Mouse (Mus musculus) intestine, embryonic 15.5 days (tissue): ENCODE results near the gene Aaas. TPM values are rescaled to one million over a fixed set of nuclear protein-coding genes. Genes with fewer than 3 reads are reported as not detected.
A peak's percentile ranks its signal among the peaks of the same experiment; 100 is the strongest.

Source experiments
- ATAC-seq: fragments of 200-750 bp; cut with Nextera tagmentation; 2 replicates; pipeline ENCODE4 v1.8.0; 2017; ENCODE audit warnings: moderate TSS enrichment, moderate library complexity
- H3K27ac ChIP-seq: fragments of 300-500 bp; sonication (generic); 2 replicates; pipeline ENCODE4 v1.5.1; 2015; ENCODE audit warnings: mild to moderate bottlenecking, inconsistent platforms
- H3K27me3 ChIP-seq: fragments of 300-500 bp; sonication (generic); replicated peaks from 2 replicates; pipeline ENCODE4 v1.6.1; 2015; ENCODE audit warnings: inconsistent platforms
- H3K36me3 ChIP-seq: fragments of 300-500 bp; sonication (generic); 2 replicates; pipeline ENCODE4 v1.6.1; 2015; ENCODE audit warnings: inconsistent platforms
- H3K4me1 ChIP-seq: fragments of 300-500 bp; sonication (generic); replicated peaks from 2 replicates; pipeline ENCODE4 v1.6.1; 2015; ENCODE audit warnings: inconsistent platforms
- H3K4me2 ChIP-seq: fragments of 300-500 bp; sonication (generic); replicated peaks from 2 replicates; pipeline ENCODE4 v1.6.1; 2015; ENCODE audit warnings: mild to moderate bottlenecking, inconsistent platforms
- H3K4me3 ChIP-seq: fragments of 300-500 bp; sonication (generic); replicated peaks from 2 replicates; pipeline ENCODE4 v1.5.1; 2015; ENCODE audit warnings: inconsistent platforms
- H3K9ac ChIP-seq: fragments of 300-500 bp; sonication (generic); 2 replicates; pipeline ENCODE4 v1.6.1; 2015; ENCODE audit warnings: inconsistent platforms
- H3K9me3 ChIP-seq: fragments of 300-500 bp; sonication (generic); 2 replicates; pipeline ENCODE4 v1.6.1; 2016; ENCODE audit warnings: inconsistent platforms
- whole genome bisulfite sequencing: fragments of 180-500 bp; shearing (Covaris S2); methylation state at CpG from one replicate; pipeline ENCODE4 v1.1.7; 2015; 5-methylcytosine and 5-hydroxymethylcytosine counted together
- polyA plus RNA-seq: library from polyadenylated mRNA; unstranded; fragments of >200 nt; fragmentation: Nextera tagmentation; extraction: Ambion mirVana; gene quantifications from 2 replicates; pipeline ENCODE4 v1.2.1, GENCODE M21; 2015

The Aaas gene
- polyA plus RNA-seq, 1 experiment from 2014 or later, result 62.7 TPM

DNA sequence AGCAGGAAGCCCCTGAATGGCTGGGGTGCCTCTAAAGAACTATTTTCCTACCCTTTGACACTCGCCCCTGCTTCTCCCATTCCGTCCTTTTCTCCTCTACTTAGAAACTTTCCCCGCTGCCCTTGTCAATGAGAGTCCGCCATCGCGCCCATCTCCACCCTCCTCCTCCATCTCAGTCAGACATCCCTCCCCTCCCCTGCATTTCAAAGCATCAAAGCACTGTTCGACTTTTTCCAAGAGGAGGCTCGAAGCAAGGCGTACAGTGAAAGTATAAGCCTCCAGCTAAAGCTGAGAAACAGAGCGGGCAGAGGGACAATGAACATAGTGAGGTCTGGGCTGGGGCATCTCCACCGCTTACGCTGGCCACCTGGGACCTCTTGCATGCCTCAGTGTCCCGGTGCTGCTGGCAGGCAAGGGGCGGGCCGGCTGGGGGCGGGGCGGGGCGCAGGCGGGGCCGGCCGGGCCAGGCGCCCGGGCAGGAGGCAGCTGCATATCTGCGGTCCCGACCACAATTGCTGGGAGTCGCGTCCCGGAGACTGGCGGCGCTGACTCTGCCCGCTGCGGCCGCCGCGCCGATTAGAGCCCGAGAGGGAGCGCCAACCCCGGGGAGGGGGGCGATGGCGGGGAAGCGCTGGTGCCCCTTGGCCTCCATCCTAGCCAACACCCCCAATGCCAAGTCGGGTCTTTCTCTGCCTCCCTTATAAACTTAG is 26.0 kb upstream of the Aaas start:
- WGBS, result under 1% methylated on average over 43 of the region's 43 CpGs
- peak overlapping the region; percentile 64 for H3K27ac ChIP-seq
- peak; percentile 90 for ATAC-seq

DNA sequence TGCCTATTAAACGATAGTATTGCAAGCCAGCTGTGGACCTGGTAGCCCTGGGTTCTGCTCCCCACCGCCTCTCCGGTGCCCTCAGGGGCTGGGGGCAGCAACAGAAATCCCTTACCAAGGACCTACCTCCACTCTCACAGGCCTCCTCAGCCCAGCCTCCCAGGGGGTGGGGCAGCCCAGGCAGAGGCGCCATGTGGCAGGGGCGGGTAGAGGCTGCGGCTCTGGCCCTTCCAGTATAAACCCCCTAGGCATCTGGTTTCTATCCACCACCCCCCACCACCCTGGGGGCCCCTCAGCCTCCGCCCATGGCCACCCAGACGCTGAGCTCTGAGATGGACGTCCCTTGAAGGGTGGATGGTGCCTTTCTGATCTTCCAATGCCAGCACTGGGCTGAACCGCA is 20.2 kb upstream of the Aaas start:
- 7% methylated on average over 10 of the region's 10 CpGs for WGBS
- peak overlapping the region; percentile 18 for H3K4me3 ChIP-seq
- peaks cover 25% of the 10 kb centered on the region for H3K4me1 ChIP-seq

More for the DNA sequence above, 26.0 kb upstream of the Aaas start:
- H3K4me3 ChIP-seq, result peak overlapping the region; percentile 63
- H3K9me3 ChIP-seq, result no peaks in the 10 kb centered on the region
- peak overlapping the region; percentile 99 for H3K4me2 ChIP-seq
- peak overlapping the region; percentile 70 for H3K9ac ChIP-seq
- H3K36me3 ChIP-seq, result no peaks in the 10 kb centered on the region
- H3K27me3 ChIP-seq, result no peaks in the 10 kb centered on the region
- peaks cover 14% of the 10 kb centered on the region; the same call in 1 of the 2 replicates for H3K4me1 ChIP-seq

DNA sequence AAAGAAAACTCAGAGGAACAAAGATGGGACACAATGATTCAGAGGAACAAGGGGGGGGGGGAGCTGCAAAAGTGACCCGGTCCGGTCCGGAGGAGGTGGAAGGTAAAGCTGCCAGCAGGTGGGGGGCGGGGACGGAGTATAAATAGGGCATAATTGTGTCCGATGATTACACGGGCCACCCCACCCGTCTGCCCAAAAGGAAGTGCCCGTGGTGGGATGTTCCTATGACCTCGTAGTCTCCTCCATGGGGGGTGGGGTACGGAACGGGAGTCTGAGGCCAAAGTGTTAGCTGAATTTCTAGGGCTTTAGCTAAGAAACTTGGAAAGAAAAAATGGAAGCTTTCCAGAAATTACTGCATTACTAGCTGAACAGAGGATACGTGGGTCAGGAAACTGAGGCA is 19.4 kb upstream of the Aaas start:
- Histone ChIP-seq H3K4me3 (no peak overlapping the region), H3K27me3 (peaks cover 10% of the 10 kb centered on the region), H3K27ac (no peak overlapping the region), H3K9ac (peak overlapping the region; percentile 3; the same call in 1 of the 2 replicates), H3K4me2 (peak overlapping the region; percentile 55), H3K4me1 (peaks cover 25% of the 10 kb centered on the region), H3K36me3 (no peaks in the 10 kb centered on the region), H3K9me3 (no peaks in the 10 kb centered on the region)
- 17% methylated on average over 13 of the region's 13 CpGs for WGBS
- no peak for ATAC-seq

More for the DNA sequence above, 20.2 kb upstream of the Aaas start:
- Histone ChIP-seq H3K9me3 (no peaks in the 10 kb centered on the region), H3K27ac (peak overlapping the region; percentile 36; the same call in 1 of the 2 replicates), H3K36me3 (no peaks in the 10 kb centered on the region), H3K9ac (peak overlapping the region; percentile 29; the same call in 1 of the 2 replicates), H3K27me3 (0 out of 2 replicates have a peak, but pooled peaks cover 4% of the 10 kb centered on the region), H3K4me2 (peak overlapping the region; percentile 55)
- peak; percentile 82 for ATAC-seq

DNA sequence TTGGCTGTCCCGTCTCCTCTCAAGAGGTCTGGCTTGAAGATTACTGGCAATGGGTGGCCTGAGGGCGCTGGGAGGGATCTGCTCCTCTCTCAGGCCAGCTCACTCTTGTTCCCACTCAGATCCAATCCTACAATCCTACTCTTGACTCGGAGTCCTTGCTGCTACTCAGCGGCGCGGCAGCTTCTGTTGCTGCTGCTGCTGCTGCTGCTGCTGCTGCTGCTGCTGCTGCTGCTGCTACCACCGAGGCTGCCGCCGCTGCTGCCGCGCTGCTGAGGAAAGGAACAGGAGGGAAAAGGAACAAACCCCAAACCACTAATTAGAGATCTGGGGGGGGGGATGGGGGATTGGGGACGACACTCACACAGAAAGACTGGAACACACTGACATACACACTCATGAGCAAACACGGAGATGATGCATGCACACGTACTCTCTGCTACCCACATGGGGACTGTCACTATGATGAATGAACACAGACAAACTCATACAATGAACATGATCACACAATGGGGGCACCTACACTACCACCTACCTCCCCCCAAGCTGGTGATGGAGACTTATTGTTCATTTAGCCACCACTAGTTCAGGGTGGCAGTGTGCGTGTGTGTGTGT is 16.3 kb upstream of the Aaas start, which contains the start of gene Sp7:
TSS of gene Sp7 (minus strand) at position 450 of the 612 bp plus-strand sequence.
- Histone ChIP-seq H3K4me2 (peak within 1 kb of the TSS; percentile 52), H3K4me3 (peak within 1 kb of the TSS; percentile 23), H3K27ac (no peak within 1 kb of the TSS), H3K27me3 (peaks cover 10% of the 10 kb centered on the region), H3K9ac (peak within 1 kb of the TSS; percentile 37), H3K9me3 (no peaks in the 10 kb centered on the region), H3K36me3 (no peaks in the 10 kb centered on the region), H3K4me1 (peaks cover 31% of the 10 kb centered on the region)
- 10% methylated on average over 14 of the region's 15 CpGs for WGBS
- ATAC-seq, result no peak

DNA sequence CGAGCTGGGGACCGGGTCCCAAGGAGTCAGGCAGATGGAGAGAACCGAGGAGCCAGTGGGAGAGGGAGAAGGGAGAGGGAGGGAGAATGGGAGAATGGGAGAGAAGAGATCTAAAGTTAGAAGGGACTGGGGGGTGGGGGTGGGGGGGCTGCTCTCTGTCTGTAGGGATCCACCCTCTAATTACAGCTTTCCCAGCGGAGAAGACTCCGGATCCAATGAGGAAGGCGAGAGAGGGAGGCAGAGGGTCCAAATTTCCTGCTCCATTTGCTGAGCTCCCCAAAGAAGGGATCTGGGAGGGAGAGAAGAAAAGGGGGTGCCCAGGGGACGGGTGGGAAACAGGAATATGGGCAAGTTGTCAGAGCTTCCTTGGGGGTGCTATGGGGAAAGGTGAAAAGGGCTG is 15.7 kb upstream of the Aaas start:
- WGBS, result 13% methylated on average over 7 of the region's 7 CpGs

DNA sequence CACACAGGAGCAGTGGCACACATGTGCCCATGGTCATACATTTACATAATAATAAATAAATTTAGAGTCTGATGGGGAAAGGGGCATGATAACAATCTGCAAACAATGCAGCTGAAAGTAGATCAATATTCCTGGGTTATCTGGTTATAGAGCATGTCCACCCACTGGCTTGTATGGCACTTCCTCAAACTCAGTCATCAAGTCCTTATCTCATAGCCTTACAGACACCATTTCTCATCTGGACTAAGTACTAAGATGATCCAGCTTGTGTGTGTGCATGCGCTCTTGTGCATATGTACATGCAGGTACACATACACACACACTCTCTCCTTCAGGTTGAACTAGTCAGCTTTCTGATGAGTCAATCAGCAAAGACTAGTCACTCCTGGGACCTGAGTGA is 14.1 kb upstream of the Aaas start:
- Histone ChIP-seq H3K4me3 (no peak overlapping the region), H3K36me3 (no peaks in the 10 kb centered on the region), H3K27me3 (peaks cover 5% of the 10 kb centered on the region), H3K9me3 (no peaks in the 10 kb centered on the region), H3K4me1 (peaks cover 17% of the 10 kb centered on the region), H3K4me2 (no peak overlapping the region), H3K27ac (no peak overlapping the region), H3K9ac (no peak overlapping the region)
- no peak for ATAC-seq
- 95% methylated on average over 1 of the region's 1 CpGs for WGBS

More for the DNA sequence above, 15.7 kb upstream of the Aaas start:
- Histone ChIP-seq H3K4me2 (peak overlapping the region; percentile 52), H3K27me3 (peaks cover 10% of the 10 kb centered on the region), H3K4me1 (peaks cover 30% of the 10 kb centered on the region), H3K9me3 (no peaks in the 10 kb centered on the region), H3K27ac (no peak overlapping the region), H3K36me3 (no peaks in the 10 kb centered on the region), H3K4me3 (peak overlapping the region; percentile 23; the same call in 1 of the 2 replicates), H3K9ac (peak overlapping the region; percentile 37)
- ATAC-seq, result no peak

DNA sequence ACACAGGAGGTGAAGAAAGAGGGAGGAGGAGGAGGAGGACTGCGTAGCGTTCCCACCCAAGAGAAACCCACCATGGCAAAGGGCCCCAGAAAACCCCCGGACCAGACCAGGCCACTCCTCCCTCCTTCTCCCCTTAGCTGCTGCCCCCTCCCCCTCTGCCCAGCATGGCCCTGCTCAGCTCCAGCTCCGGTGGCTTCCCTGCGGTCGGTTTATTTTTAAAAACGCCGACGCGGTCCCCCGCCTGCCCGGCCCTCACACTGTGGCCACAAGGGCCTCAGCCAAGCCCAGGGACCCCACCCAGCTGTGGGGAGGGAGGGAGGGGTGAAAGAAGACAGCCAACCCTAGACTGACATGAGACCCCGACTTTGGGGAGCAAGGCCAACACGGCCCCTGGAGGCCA is 12.1 kb upstream of the Aaas start:
- 0 out of 2 replicates have a peak, but pooled peaks have one; percentile 16 for ATAC-seq
- 12% methylated on average over 14 of the region's 14 CpGs for WGBS
- peaks cover 20% of the 10 kb centered on the region for H3K27me3 ChIP-seq
- H3K9ac ChIP-seq, result peak overlapping the region; percentile 32
- H3K4me1 ChIP-seq, result peaks cover 26% of the 10 kb centered on the region
- H3K27ac ChIP-seq, result 0 out of 2 replicates have a peak overlapping the region, but pooled peaks have one; percentile 2
- H3K4me3 ChIP-seq, result 0 out of 2 replicates have a peak overlapping the region, but pooled peaks have one; percentile 4
- no peaks in the 10 kb centered on the region for H3K9me3 ChIP-seq
- peak overlapping the region; percentile 51 for H3K4me2 ChIP-seq
- no peaks in the 10 kb centered on the region for H3K36me3 ChIP-seq

DNA sequence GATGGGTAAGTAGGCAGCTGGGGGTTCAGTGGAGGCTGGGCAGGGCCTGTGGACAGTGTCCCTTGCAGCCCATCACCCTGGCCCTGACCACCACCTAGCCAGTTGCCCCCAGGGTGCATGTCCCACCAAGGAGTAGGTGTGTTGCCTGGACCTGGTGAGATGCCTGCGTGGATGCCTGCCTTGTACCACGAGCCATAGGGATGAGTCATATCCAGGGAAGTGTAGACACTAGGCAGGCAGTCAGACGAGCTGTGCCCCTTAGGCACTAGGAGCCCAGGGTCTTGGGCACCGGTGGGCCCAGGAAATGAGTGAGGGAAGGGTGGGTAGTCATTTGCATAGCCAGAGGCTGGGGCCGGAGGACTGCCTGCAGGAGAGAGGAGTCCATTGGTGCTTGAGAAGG is 8.3 kb upstream of the Aaas start:
- H3K36me3 ChIP-seq, result no peaks in the 10 kb centered on the region
- H3K27me3 ChIP-seq, result peaks cover 37% of the 10 kb centered on the region
- no peak for ATAC-seq
- no peak overlapping the region for H3K9ac ChIP-seq
- no peak overlapping the region for H3K4me3 ChIP-seq
- no peak overlapping the region for H3K27ac ChIP-seq
- H3K9me3 ChIP-seq, result no peaks in the 10 kb centered on the region
- peaks cover 27% of the 10 kb centered on the region for H3K4me1 ChIP-seq
- H3K4me2 ChIP-seq, result no peak overlapping the region
- 41% methylated on average over 5 of the region's 5 CpGs for WGBS

DNA sequence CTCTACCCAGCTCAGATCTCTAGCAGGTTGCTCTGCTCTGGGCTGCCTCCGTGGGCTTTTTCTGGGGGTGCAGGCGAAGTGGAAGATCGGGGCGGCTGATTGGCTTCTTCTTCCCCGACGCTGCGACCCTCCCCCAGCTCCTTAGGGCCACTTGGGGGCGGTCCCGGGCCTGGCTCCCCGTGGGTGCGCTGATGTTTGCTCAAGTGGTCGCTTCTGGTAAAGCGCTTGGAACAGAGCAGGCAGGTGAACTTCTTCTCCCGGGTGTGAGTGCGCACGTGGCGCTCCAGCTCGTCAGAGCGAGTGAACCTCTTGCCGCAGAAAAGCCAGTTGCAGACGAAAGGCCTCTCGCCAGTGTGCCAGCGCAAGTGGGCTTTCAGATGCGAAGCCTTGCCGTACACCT is 7.6 kb upstream of the Aaas start:
- Histone ChIP-seq H3K4me1 (peaks cover 27% of the 10 kb centered on the region), H3K27ac (no peak overlapping the region), H3K27me3 (peaks cover 37% of the 10 kb centered on the region), H3K9ac (no peak overlapping the region), H3K9me3 (no peaks in the 10 kb centered on the region), H3K4me2 (peak overlapping the region; percentile 48), H3K36me3 (no peaks in the 10 kb centered on the region), H3K4me3 (0 out of 2 replicates have a peak overlapping the region, but pooled peaks have one; percentile 10)
- ATAC-seq, result no peak
- 4% methylated on average over 25 of the region's 25 CpGs for whole genome bisulfite sequencing

DNA sequence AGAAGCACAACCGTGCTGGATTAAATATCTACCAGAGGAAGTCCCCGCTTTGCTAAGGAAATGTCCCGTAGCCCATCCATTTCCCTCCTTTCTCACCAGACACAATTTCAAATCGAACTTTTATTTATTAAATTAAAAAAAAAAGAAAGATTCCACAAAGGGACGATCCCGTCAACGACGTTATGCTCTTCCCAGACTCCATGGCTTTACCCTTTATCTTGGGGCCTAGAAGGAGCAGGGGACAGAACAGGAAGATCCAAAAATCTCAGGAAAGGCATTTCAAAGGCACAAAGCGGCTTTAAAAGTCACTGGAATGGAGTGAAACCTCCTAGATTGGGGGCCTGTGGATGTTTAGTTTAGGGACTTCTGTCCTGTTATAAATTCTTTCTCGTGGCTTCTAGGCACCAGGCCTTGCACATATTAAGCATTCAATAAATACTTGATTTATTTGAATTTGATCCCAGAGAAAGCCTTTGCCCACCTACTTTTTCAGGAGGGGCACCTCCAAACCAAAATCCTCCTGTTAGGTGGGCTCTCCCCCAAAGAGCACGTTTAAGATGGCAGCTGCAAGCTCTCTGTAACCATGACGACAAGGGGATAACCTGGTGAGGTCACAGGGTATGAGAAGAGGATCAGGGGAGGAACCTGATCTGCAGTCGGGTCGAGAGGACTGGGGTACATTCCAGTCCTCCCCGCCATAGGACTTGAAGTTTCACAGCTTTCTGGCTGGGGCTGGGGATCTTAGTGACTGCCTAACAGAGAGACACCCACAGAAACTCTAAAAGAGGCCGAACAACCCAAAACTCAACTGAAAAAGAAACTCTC is 6.1 kb upstream of the Aaas start:
- no peak overlapping the region for H3K27ac ChIP-seq
- no peak overlapping the region; the same call in 1 of the 2 replicates for H3K9ac ChIP-seq
- no peak for ATAC-seq
- peaks cover 37% of the 10 kb centered on the region for H3K27me3 ChIP-seq
- 51% methylated on average over 16 of the region's 16 CpGs for WGBS
- no peaks in the 10 kb centered on the region for H3K9me3 ChIP-seq
- peak overlapping the region; percentile 99; the same call in 1 of the 2 replicates for H3K4me2 ChIP-seq
- H3K4me3 ChIP-seq, result no peak overlapping the region; the same call in 1 of the 2 replicates
- H3K4me1 ChIP-seq, result peaks cover 22% of the 10 kb centered on the region
- no peaks in the 10 kb centered on the region for H3K36me3 ChIP-seq

DNA sequence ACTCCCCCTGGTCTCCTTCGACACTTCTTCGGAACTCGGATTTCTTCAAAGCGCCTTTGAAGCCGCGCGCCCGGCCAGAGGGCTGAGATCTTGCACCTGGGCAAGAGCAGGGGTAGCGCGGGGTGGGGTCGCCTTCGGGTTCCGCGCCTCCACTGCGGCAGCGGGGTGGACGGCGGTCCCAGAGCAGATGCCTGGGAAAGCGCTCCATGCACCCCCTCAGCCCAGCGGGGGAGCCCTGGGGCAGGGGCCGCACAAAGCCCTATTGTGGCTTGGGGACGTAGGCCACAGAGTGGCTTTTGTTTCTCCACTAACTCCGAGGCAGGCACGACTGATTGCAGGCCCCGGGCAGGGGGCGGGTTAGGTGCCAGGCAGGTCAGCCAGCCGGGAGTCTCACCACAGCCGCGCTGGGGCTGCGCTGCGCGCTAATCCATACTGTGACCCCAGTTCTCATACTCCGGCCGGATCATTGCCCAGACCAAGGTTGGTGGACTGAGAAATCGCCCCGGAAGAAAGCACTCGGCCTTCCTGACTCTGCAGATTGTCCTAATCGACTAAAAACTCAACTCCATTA is 5.4 kb upstream of the Aaas start:
- Histone ChIP-seq H3K4me3 (peak overlapping the region; percentile 53), H3K36me3 (no peaks in the 10 kb centered on the region), H3K27ac (peak overlapping the region; percentile 71), H3K27me3 (peaks cover 37% of the 10 kb centered on the region), H3K4me1 (peaks cover 25% of the 10 kb centered on the region), H3K9me3 (no peaks in the 10 kb centered on the region), H3K9ac (peak overlapping the region; percentile 66), H3K4me2 (peak overlapping the region; percentile 99)
- ATAC-seq, result peak; percentile 62
- 7% methylated on average over 38 of the region's 38 CpGs for WGBS
